In the genomic region with DNA sequence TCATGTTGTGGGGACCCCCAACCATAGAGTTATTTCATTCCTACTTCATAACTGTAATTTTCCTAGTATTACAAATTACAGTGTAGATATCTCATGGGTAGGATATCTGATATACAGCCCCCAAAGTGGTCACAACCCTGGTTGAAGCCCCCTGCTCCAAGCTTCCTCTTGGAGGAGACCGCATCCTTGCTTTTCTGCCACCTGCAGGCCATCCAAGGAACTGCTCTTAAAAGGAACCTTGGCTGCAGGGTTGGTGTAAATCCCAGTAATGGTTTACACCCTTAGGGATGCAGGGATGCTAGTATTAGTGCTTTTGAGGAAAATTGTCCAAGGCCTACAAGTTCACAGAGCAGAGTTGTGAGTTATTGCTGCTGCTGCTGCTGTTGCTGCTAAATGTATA, we compare ENCODE assay signal across 9 mouse cellular contexts. TPM values are rescaled to one million over a fixed set of nuclear protein-coding genes. Genes with fewer than 3 reads are reported as not detected.
DNase-seq lines count a peak whose midpoint lies in the region; ATAC-seq and TF ChIP-seq lines count a peak whose summit lies in the region.
"Had no signal": no experiment of that assay in that cellular context is flagged by ENCODE, and none has a peak within 500 bp of the region (broad histone marks: within the 10 kb centered on the region; RNA-seq: fewer than 3 reads in every experiment).

No protein-coding gene starts in this region.

- no peaks in the 10 kb centered on the region for H3K4me1 ChIP-seq in heart, embryonic 10.5 days
- peaks cover 4% of the 10 kb centered on the region for H3K4me1 ChIP-seq in testis, adult 2 months (ENCODE audit: control insufficient read depth, insufficient read depth, low read length)
- no peaks in the 10 kb centered on the region for H3K4me1 ChIP-seq in neural tube, embryonic 11.5 days (ENCODE audit: control insufficient read depth, insufficient read depth, low read length)
- H3K4me1 ChIP-seq: neural tube, embryonic 12.5 days had no signal

- peak; percentile 59; the same call in 1 of the 2 replicates for ATAC-seq in common myeloid progenitor, adult 5-6 weeks (replicated peaks; ENCODE audit: low read depth, poor library complexity, severe bottlenecking)
- ATAC-seq in neural tube, embryonic 11.5 days (ENCODE audit: insufficient read depth, low FRiP score, low TSS enrichment) = no peak

- peak; percentile 90 for DNase-seq in heart, adult 11 months
- no peak for DNase-seq in heart, embryonic 10.5 days (ENCODE audit: low spot score)
- DNase-seq in testis, postnatal 14 days (ENCODE audit: low spot score) = no peak
- peak; percentile 76 to 77 for DNase-seq in kidney, postnatal 4 days
- peak; percentile 75 for DNase-seq in neural tube, embryonic 11.5 days (ENCODE audit: low spot score)
- DNase-seq in Muller cell, postnatal 12 days (ENCODE audit: inconsistent ontology term) = no peak

- no peaks in the 10 kb centered on the region for H3K9me3 ChIP-seq in heart, embryonic 10.5 days
- no peaks in the 10 kb centered on the region for H3K9me3 ChIP-seq in neural tube, embryonic 11.5 days (ENCODE audit: control insufficient read depth, low read length)
- H3K9me3 ChIP-seq: neural tube, embryonic 12.5 days had no signal

- WGBS in heart, embryonic 10.5 days = 42% methylated on average over 1 of the region's 1 CpGs
- WGBS in neural tube, embryonic 11.5 days = 32% methylated on average over 1 of the region's 1 CpGs

- H3K27ac ChIP-seq in heart, embryonic 10.5 days = no peak overlapping the region
- H3K27ac ChIP-seq in testis, adult 2 months (ENCODE audit: control insufficient read depth, insufficient read depth, low read depth, low read length) = no peak overlapping the region
- no peak overlapping the region for H3K27ac ChIP-seq in neural tube, embryonic 11.5 days (ENCODE audit: low read depth, low read length)
- H3K27ac ChIP-seq: neural tube, embryonic 12.5 days had no signal

- no peak overlapping the region for H3K4me3 ChIP-seq in heart, embryonic 10.5 days
- no peak overlapping the region for H3K4me3 ChIP-seq in testis, adult 2 months (ENCODE audit: control insufficient read depth, low read depth, low read length)
- no peak overlapping the region for H3K4me3 ChIP-seq in neural tube, embryonic 11.5 days (ENCODE audit: low read depth, low read length)
- H3K4me3 ChIP-seq: neural tube, embryonic 12.5 days had no signal

- H3K36me3 ChIP-seq in heart, embryonic 10.5 days = peaks cover 65% of the 10 kb centered on the region
- peaks cover 5% of the 10 kb centered on the region for H3K36me3 ChIP-seq in testis, adult 2 months (ENCODE audit: control insufficient read depth, insufficient read depth, low read length)
- H3K36me3 ChIP-seq in neural tube, embryonic 11.5 days (ENCODE audit: control insufficient read depth, insufficient read depth, low read length) = peaks cover 3% of the 10 kb centered on the region

- no peak overlapping the region for H3K4me2 ChIP-seq in neural tube, embryonic 11.5 days (ENCODE audit: low read depth)
- H3K4me2 ChIP-seq: neural tube, embryonic 12.5 days had no signal

- H3K9ac ChIP-seq in neural tube, embryonic 11.5 days (ENCODE audit: low read length) = no peak overlapping the region
- H3K9ac ChIP-seq: neural tube, embryonic 12.5 days had no signal

- H3K27me3 ChIP-seq in heart, embryonic 10.5 days (ENCODE audit: insufficient read depth, poor library complexity, severe bottlenecking) = no peaks in the 10 kb centered on the region
- H3K27me3 ChIP-seq in testis, adult 2 months (ENCODE audit: control insufficient read depth, insufficient read depth, low read length) = no peaks in the 10 kb centered on the region
- H3K27me3 ChIP-seq in neural tube, embryonic 11.5 days (ENCODE audit: control insufficient read depth, insufficient read depth, low read length) = no peaks in the 10 kb centered on the region
- H3K27me3 ChIP-seq: neural tube, embryonic 12.5 days had no signal

- no peak for TF ChIP-seq POLR2A in testis, adult 2 months (IDR thresholded peaks at IDR 0.05; ENCODE audit: control insufficient read depth, low read depth, low read length)

- peak; percentile 50; the same call in 1 of the 2 replicates for TF ChIP-seq CTCF in testis, adult 2 months (IDR thresholded peaks at IDR 0.05; ENCODE audit: control insufficient read depth, insufficient read depth, insufficient replicate concordance, low read depth, low read length)

RNA-seq across cellular contexts. Expression of a gene that starts 18.2 kb away (rescaled TPM):
- polyA plus RNA-seq in heart, embryonic 10.5 days (2016; fragmentation: Nextera tagmentation; extraction: Ambion mirVana) = 70.8 and 93.3 TPM in 2 replicates
- polyA plus RNA-seq in testis, adult 2 months (2012; rRNA removed) = 43.1 and 48.9 TPM in 2 replicates
- total RNA-seq in common myeloid progenitor, adult 5-6 weeks (2017) = 50.8 and 57.0 TPM in 2 replicates
- 107 and 110 TPM in 2 replicates for polyA plus RNA-seq in neural tube, embryonic 11.5 days (2014; fragmentation: Nextera tagmentation; extraction: Ambion mirVana)

RNA-seq across cellular contexts. Expression of a gene that starts 20.8 kb away (rescaled TPM):
- polyA plus RNA-seq in heart, embryonic 10.5 days (2016; fragmentation: Nextera tagmentation; extraction: Ambion mirVana) = 8.4 and 9.5 TPM in 2 replicates
- polyA plus RNA-seq in testis, adult 2 months (2012; rRNA removed) = 3.2 and 3.5 TPM in 2 replicates
- 14.2 and 15.8 TPM in 2 replicates for total RNA-seq in common myeloid progenitor, adult 5-6 weeks (2017)
- 18.3 and 18.7 TPM in 2 replicates for polyA plus RNA-seq in neural tube, embryonic 11.5 days (2014; fragmentation: Nextera tagmentation; extraction: Ambion mirVana)

RNA-seq across cellular contexts. Expression of a gene that starts 44.2 kb away (rescaled TPM):
- 48.6 and 60.2 TPM in 2 replicates for polyA plus RNA-seq in heart, embryonic 10.5 days (2016; fragmentation: Nextera tagmentation; extraction: Ambion mirVana)
- 23.6 and 29.9 TPM in 2 replicates for polyA plus RNA-seq in testis, adult 2 months (2012; rRNA removed)
- 50.8 and 66.1 TPM in 2 replicates for total RNA-seq in common myeloid progenitor, adult 5-6 weeks (2017)
- polyA plus RNA-seq in neural tube, embryonic 11.5 days (2014; fragmentation: Nextera tagmentation; extraction: Ambion mirVana) = 70.5 and 74.7 TPM in 2 replicates

Comparison
In these comparisons a context has a peak if more than half of its experiments do, and no peak if none do; other contexts are left out.
1. DNase-seq: peak in heart, adult 11 months (single experiment), kidney, postnatal 4 days (2 of 2) and neural tube, embryonic 11.5 days (single experiment); none in heart, embryonic 10.5 days (single experiment), testis, postnatal 14 days (single experiment) and Muller cell, postnatal 12 days (single experiment).